Mouse (Mus musculus): Measurements from ENCODE around the gene Lig4.

DNA sequence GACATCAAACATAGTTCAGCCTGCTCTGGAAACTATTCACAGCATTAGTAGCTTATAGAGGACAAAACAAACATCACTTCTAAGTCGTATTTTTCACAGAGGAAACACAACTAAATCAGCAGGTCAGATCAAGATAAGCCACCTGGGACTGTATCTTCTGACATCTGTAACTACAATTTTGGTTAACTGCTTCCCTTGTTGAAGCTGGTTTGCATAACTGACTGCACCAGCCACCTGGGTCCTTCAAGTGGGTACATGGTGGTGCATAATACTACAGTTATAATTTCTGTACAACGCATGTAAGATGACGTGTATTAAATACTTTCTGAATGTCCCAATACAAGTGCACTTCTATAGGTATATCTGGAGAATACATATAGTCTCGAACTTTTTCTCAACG lies 2.2 kb downstream of the Lig4 start:
- no peak for TF ChIP-seq POLR2A (IDR thresholded peaks at IDR 0.05; ENCODE audit: insufficient read depth, low read length)
- TF ChIP-seq CTCF (IDR thresholded peaks at IDR 0.05; ENCODE audit: low read depth, low read length), result no peak
